Mouse (Mus musculus): ENCODE data around the gene Mmp9. TPM values are rescaled to one million over a fixed set of nuclear protein-coding genes. Genes with fewer than 3 reads are reported as not detected.

The Mmp9 gene
- 17.7 TPM for polyA plus RNA-seq (2015; fragmentation: Illumina TruSeq; extraction: RNeasy Lipid Tissue Mini Kit (QIAGEN cat#74804); ENCODE audit: insufficient read depth, low replicate concordance)

GRCm38 (mm10) chr2:164940140-164940830 is at the start of gene Mmp9:
Gene Mmp9, plus strand, starts transcription at chr2:164940780.

GRCm38 (mm10) chr2:164911086-164912048 is 29.2 kb upstream of the Mmp9 start, which contains the start of gene Zfp335:
Gene Zfp335, minus strand, starts transcription at chr2:164911757.

GRCm38 (mm10) chr2:164960716-164961441 is 20.3 kb downstream of the Mmp9 start, which contains the start of gene Slc12a5:
Gene Slc12a5, plus strand, starts transcription at chr2:164960802.

Other genes with a start within 250 kb of the Mmp9 start
- gene Spint4, start 242.3 kb upstream of the Mmp9 start, polyA plus RNA-seq (2015; fragmentation: Illumina TruSeq; extraction: RNeasy Lipid Tissue Mini Kit (QIAGEN cat#74804); ENCODE audit: insufficient read depth, low replicate concordance), result not detected
- gene Spint5, start 225.5 kb upstream of the Mmp9 start, polyA plus RNA-seq (2015; fragmentation: Illumina TruSeq; extraction: RNeasy Lipid Tissue Mini Kit (QIAGEN cat#74804); ENCODE audit: insufficient read depth, low replicate concordance), result not detected
- gene Wfdc3, start 194.8 kb upstream of the Mmp9 start, polyA plus RNA-seq (2015; fragmentation: Illumina TruSeq; extraction: RNeasy Lipid Tissue Mini Kit (QIAGEN cat#74804); ENCODE audit: insufficient read depth, low replicate concordance), result 0.39 TPM
- gene Dnttip1, start 194.8 kb upstream of the Mmp9 start, polyA plus RNA-seq (2015; fragmentation: Illumina TruSeq; extraction: RNeasy Lipid Tissue Mini Kit (QIAGEN cat#74804); ENCODE audit: insufficient read depth, low replicate concordance), result 16.4 TPM
- 44.2 TPM for gene Ube2c, start 170.9 kb upstream of the Mmp9 start, polyA plus RNA-seq (2015; fragmentation: Illumina TruSeq; extraction: RNeasy Lipid Tissue Mini Kit (QIAGEN cat#74804); ENCODE audit: insufficient read depth, low replicate concordance)
- gene Tnnc2, start 160.8 kb upstream of the Mmp9 start, polyA plus RNA-seq (2015; fragmentation: Illumina TruSeq; extraction: RNeasy Lipid Tissue Mini Kit (QIAGEN cat#74804); ENCODE audit: insufficient read depth, low replicate concordance), result not detected
- 5.2 TPM for gene Snx21, start 155.0 kb upstream of the Mmp9 start, polyA plus RNA-seq (2015; fragmentation: Illumina TruSeq; extraction: RNeasy Lipid Tissue Mini Kit (QIAGEN cat#74804); ENCODE audit: insufficient read depth, low replicate concordance)
- 14.0 TPM for gene Acot8, start 135.9 kb upstream of the Mmp9 start, polyA plus RNA-seq (2015; fragmentation: Illumina TruSeq; extraction: RNeasy Lipid Tissue Mini Kit (QIAGEN cat#74804); ENCODE audit: insufficient read depth, low replicate concordance)
- gene Zswim3, start 135.7 kb upstream of the Mmp9 start, polyA plus RNA-seq (2015; fragmentation: Illumina TruSeq; extraction: RNeasy Lipid Tissue Mini Kit (QIAGEN cat#74804); ENCODE audit: insufficient read depth, low replicate concordance), result 5.5 TPM
- 4.9 TPM for gene Zswim1, start 118.1 kb upstream of the Mmp9 start, polyA plus RNA-seq (2015; fragmentation: Illumina TruSeq; extraction: RNeasy Lipid Tissue Mini Kit (QIAGEN cat#74804); ENCODE audit: insufficient read depth, low replicate concordance)
- not detected for gene Spata25, start 112.2 kb upstream of the Mmp9 start, polyA plus RNA-seq (2015; fragmentation: Illumina TruSeq; extraction: RNeasy Lipid Tissue Mini Kit (QIAGEN cat#74804); ENCODE audit: insufficient read depth, low replicate concordance)
- 161 TPM for gene Ctsa, start 107.9 kb upstream of the Mmp9 start, polyA plus RNA-seq (2015; fragmentation: Illumina TruSeq; extraction: RNeasy Lipid Tissue Mini Kit (QIAGEN cat#74804); ENCODE audit: insufficient read depth, low replicate concordance)
- 0.99 TPM for gene Neurl2, start 107.3 kb upstream of the Mmp9 start, polyA plus RNA-seq (2015; fragmentation: Illumina TruSeq; extraction: RNeasy Lipid Tissue Mini Kit (QIAGEN cat#74804); ENCODE audit: insufficient read depth, low replicate concordance)
- 10.2 TPM for gene Pltp, start 83.1 kb upstream of the Mmp9 start, polyA plus RNA-seq (2015; fragmentation: Illumina TruSeq; extraction: RNeasy Lipid Tissue Mini Kit (QIAGEN cat#74804); ENCODE audit: insufficient read depth, low replicate concordance)
- gene Pcif1, start 61.5 kb upstream of the Mmp9 start, polyA plus RNA-seq (2015; fragmentation: Illumina TruSeq; extraction: RNeasy Lipid Tissue Mini Kit (QIAGEN cat#74804); ENCODE audit: insufficient read depth, low replicate concordance), result 21.7 TPM
- 9.1 TPM for gene Zfp335, start 29.0 kb upstream of the Mmp9 start, polyA plus RNA-seq (2015; fragmentation: Illumina TruSeq; extraction: RNeasy Lipid Tissue Mini Kit (QIAGEN cat#74804); ENCODE audit: insufficient read depth, low replicate concordance)
- 2.0 TPM for gene Slc12a5, start 20.0 kb downstream of the Mmp9 start, polyA plus RNA-seq (2015; fragmentation: Illumina TruSeq; extraction: RNeasy Lipid Tissue Mini Kit (QIAGEN cat#74804); ENCODE audit: insufficient read depth, low replicate concordance)
- gene Ncoa5, start 94.1 kb downstream of the Mmp9 start, polyA plus RNA-seq (2015; fragmentation: Illumina TruSeq; extraction: RNeasy Lipid Tissue Mini Kit (QIAGEN cat#74804); ENCODE audit: insufficient read depth, low replicate concordance), result 44.6 TPM
- gene Cd40, start 114.8 kb downstream of the Mmp9 start, polyA plus RNA-seq (2015; fragmentation: Illumina TruSeq; extraction: RNeasy Lipid Tissue Mini Kit (QIAGEN cat#74804); ENCODE audit: insufficient read depth, low replicate concordance), result 66.8 TPM
- gene 1700025C18Rik, start 150.0 kb downstream of the Mmp9 start, polyA plus RNA-seq (2015; fragmentation: Illumina TruSeq; extraction: RNeasy Lipid Tissue Mini Kit (QIAGEN cat#74804); ENCODE audit: insufficient read depth, low replicate concordance), result not detected

All from spleen, adult 10 weeks (tissue).